Mouse (Mus musculus): Measurements from ENCODE around the gene Serpinh1. TPM values are rescaled to one million over a fixed set of nuclear protein-coding genes. Genes with fewer than 3 reads are reported as not detected.

Gene Serpinh1
- total RNA-seq, 2 experiments from 2014 or later = 19.1 to 19.3 TPM

GRCm38 (mm10) chr7:99375455-99375854 lies 22.4 kb upstream of the Serpinh1 start:
- DNase-seq (ENCODE audit: low spot score in 2 of 2) = peak in 1 of 2 experiments; percentile 87

GRCm38 (mm10) chr7:99374325-99374724 lies 21.3 kb upstream of the Serpinh1 start:
- DNase-seq (ENCODE audit: low spot score in 2 of 2) = peak in 1 of 2 experiments; percentile 45

DNA sequence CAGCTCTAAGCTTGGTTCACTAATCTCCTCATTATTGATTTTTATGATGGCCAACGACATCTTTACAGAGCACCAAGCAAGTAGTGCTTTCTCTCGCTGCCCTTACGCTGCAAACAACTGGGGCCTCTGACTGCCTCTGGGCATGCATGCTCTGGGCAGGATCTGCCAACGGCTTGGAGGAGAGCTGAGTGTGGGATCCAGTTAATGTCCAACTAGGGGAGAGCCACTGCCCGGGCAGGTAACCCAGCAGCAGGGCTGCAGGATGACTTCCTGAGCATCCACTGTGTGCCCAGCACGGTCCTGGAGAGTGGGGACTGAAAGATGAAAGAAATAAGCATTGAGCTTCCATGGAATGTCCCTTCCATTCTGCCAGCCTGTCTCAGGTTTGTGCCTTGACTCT lies 13.7 kb upstream of the Serpinh1 start:
- DNase-seq (ENCODE audit: low spot score in 2 of 2) = no peak

GRCm38 (mm10) chr7:99365069-99365468 lies 12.0 kb upstream of the Serpinh1 start:
- DNase-seq (ENCODE audit: low spot score in 2 of 2) = peak in 1 of 2 experiments; percentile 82

DNA sequence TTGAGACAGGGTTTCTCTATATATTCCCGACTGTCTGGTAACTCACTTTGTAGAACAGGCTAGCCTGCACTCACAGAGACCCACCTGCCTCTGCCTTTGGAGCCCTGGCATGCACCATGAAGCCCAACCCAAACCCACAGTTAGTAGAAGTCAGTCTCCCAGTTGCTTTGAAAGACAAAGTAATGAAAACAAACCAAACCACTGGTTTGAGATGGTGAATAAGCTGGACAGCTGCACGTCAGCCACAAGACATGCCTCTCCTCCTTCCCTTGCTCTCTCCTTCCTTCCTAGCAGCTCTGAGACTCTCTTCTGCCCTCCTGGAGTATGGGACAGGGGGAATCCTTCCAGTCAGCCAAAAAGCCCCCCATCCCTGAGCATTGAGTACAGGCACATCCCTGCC lies 9.1 kb upstream of the Serpinh1 start:
- DNase-seq (ENCODE audit: low spot score in 2 of 2) = no peak

- DNase-seq (ENCODE audit: low spot score in 2 of 2) = no peak
These were observed 7.9 kb upstream of the Serpinh1 start for GRCm38 (mm10) chr7:99360803-99361414.

DNA sequence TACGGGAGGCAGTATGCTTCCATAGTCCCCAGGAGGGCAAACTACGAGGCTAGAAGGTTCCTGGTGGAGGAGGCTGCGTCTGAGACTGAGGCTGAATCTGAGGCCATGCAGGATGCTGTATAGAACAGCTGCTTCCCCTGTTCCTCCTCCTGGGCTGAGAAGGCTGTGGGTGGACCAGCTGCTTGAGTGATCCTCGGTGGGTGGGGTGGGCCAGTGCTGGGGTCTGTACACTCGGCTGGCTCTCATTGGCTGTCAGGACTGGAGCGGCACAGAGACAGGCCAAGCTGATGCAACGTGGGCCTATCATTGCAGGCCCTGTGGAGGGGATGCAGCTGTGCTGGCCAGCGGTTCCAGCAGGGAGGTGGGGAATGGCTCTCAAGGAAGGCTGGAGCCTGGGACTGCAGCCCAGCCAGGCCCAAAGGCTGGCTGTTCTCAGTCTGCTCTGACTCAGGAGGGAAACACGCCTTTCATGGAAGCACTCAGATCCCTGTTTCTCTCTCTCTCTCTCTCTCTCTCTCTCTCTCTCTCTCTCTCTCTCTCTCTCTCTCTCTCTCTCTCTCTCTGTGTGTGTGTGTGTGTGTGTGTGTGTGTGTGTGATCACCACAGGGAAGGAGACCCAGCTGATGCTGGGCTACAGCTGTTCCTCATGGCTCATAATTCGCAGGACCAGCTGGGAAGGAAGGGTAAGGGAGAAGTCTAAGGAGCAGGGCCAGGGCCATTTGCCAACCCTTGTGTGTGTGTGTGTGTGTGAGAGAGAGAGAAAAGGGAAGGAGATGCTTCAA lies 7.2 kb upstream of the Serpinh1 start:
- peak; percentile 43 to 65 for DNase-seq (ENCODE audit: low spot score in 2 of 2)

DNA sequence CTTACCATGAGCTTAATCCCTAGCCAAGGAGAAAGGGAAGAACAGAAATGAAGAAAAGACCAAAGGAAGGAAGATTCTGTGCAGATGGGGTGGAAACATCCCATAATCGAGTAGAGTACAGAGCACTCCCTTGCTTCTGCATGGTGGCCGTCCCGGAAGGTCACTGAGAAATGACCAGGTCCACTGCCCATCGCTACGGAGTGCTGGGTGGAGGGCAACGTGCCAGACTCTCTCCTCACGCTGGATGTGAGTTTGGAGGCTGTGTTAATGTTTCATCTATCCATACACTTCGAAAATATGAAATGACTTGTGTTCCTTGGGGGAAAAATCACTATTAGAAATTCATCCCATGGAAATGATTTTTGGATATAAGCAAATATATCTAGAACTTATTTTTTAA lies 5.3 kb upstream of the Serpinh1 start:
- no peak for DNase-seq (ENCODE audit: low spot score in 2 of 2)

- no peak for DNase-seq (ENCODE audit: low spot score in 2 of 2)
These were observed 4.2 kb upstream of the Serpinh1 start for GRCm38 (mm10) chr7:99357201-99357600.

GRCm38 (mm10) chr7:99356244-99356930 lies 3.3 kb upstream of the Serpinh1 start:
- no peak for DNase-seq (ENCODE audit: low spot score in 2 of 2)

DNA sequence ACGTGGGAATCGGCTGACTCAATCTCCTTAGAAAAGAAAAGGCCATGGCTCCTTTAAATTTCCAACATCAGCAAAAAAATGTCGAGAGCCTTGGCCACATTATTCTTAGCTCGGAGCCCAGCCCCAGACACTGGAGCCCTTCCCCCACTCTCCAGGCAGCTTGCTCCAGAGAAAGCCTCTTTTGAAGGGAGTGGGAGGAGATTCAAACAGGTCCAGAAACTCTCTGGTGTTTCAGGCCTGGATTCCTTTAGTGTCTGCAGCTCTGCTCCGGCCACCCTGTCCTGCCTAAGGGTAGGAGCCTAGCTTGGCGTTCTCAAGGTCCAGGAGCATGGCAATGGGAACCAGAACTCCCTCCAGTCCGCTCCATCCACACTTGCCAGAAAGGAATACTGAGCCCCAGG lies 2.7 kb upstream of the Serpinh1 start:
- DNase-seq (ENCODE audit: low spot score in 2 of 2) = peak; percentile 42 to 71

- no peak for DNase-seq (ENCODE audit: low spot score in 2 of 2)
These were observed 1.1 kb downstream of the Serpinh1 start for GRCm38 (mm10) chr7:99351802-99352517.

DNA sequence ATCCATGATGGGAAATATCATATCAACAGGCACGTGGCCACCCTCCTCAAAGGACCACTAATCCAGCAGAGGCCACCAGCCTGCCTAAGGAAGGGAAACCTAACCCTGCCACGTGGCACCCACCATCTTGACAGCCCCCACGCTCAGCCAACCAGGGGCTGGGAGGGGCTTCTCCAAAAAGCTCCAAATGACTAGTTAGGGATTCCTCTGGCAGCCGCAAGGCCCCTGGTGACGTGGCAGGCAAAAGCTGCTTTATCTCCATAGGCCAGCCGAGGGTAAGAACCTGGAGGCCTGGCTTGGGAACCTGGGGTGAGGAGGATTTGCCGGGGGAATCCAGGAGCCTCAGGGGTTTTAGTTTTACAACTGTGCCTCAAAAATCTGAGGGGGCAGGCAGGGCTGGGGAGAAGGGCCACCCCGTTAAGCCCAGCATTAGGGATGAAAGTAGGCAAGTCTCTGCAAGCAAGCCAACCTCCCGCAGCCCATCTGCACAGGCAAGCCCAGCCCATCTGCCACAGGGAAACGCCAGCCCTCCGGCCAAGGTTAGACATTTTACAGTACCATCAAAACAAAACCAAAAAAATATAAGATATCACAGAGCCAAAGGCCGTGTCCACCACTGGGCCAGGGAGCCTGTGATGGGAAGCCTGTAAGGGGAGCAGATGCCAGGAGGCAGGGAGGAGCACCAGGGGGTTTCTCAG lies 1.8 kb downstream of the Serpinh1 start:
- no peak for DNase-seq (ENCODE audit: low spot score in 2 of 2)

DNA sequence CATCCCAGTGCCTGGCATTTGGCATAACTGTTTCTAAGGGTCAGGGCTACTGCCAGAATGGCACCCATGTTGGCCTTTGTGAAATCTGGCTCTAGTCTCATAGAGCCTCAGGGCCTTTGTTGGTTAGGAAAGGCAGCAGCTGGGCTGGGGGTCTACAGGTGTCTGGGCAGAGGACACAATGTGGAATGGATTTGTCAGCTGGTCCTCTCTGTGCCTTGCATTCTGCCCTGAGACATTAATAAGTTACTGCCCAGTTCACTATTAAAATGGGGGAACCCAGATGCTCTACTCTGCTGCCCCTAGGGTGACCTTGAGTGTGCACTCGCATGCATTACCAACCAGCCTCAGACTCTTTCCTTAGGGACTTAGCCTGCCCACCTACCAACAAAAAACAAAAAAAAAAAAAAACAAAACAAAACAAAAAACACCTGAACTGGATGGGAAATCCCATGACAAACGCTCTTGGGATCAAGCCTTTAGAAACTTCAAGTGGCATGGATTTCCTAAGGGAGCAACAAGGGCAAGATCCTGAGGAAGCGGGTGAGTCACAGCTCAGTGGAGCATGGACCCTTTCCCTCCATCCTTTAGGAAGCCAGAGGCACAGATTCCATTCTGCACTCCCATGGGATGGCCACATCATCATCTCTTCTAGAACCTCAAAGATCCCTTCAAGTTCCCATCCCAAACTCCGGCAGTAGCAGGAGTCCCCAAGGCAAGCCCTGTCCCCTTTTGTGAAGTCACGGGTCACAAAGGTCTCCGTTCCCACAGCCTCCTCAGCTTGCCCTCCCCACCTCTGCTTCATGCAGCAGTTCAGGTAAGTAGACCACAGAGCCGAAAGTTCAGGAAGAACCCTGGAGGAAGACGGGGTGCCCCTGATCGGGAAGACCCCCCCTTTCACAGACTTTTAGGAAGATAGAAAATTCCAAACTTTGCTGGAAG lies 3.0 kb downstream of the Serpinh1 start:
- no peak for DNase-seq (ENCODE audit: low spot score in 2 of 2)

DNA sequence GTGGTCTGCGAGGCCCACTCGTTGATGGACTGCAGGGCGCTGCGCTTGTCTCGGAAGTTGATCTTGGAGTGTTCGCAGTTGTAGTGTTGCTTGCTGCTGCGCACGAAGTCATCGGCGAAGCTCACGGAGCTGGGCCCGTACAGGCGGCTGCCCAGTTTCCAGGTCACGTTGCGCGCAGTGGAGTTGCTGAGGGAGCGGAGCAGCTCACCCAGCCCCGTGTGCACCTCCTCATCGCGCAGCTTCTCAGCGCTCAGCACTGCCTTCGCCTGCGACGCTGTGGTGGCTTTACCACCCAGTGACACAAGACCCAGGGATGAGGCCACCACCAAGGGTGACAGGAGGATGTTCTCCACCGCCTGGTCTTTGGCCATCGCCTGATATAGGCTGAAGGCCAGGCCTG lies 4.2 kb downstream of the Serpinh1 start:
- no peak for DNase-seq (ENCODE audit: low spot score in 2 of 2)

GRCm38 (mm10) chr7:99347268-99347667 lies 5.8 kb downstream of the Serpinh1 start:
- DNase-seq (ENCODE audit: low spot score in 2 of 2) = no peak

DNA sequence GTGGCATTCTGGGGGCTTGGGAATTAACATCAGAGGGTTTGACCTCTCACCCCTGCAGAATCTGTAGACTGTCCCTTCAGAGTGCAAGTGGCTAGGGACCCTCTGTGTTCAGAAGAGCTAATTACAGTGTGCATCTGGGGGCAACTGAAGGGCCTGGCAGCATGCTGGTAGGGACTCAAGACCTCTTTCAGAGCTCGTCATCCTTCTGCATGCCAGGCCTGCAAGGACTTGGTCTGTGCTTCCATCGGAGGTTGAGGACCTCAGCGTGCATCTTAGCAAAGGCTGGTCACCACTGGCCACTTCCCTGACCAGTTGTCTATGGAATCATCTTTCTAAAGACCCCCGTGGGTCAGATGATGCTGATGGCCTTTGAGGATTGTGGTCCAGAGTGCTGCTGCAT lies 9.5 kb downstream of the Serpinh1 start:
- DNase-seq (ENCODE audit: low spot score in 2 of 2) = no peak

DNA sequence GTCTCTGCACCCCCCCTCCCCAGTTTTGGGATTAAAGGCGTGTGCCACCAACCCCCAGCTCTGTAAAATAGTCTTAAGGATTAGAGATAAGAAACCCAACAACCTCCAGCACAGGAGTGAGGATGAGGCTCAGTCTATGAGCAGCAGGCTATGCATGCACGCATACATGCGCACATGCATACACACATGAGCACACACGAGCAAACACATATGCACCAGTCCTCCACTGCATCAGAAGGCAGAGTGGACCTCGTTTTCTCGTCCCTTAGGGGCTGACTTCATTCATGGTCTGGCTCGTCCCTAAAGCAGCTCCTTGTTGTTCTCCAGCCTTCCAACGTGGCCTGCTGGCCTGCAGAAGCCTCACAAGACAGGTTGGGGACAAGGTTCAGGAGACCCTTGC lies 12.3 kb downstream of the Serpinh1 start:
- no peak for DNase-seq (ENCODE audit: low spot score in 2 of 2)

- DNase-seq (ENCODE audit: low spot score in 2 of 2) = peak; percentile 32 to 78
These were observed 20.1 kb downstream of the Serpinh1 start for GRCm38 (mm10) chr7:99332774-99333480.
